8 mouse cellular contexts compared by ENCODE assay signal in genomic region chr7:28925317-28925716, GRCm38 (mm10). TPM values are rescaled to one million over a fixed set of nuclear protein-coding genes. Genes with fewer than 3 reads are reported as not detected.
DNase-seq lines count a peak whose midpoint lies in the region; ATAC-seq and TF ChIP-seq lines count a peak whose summit lies in the region.

No protein-coding gene starts in this region.

- no peak for TF ChIP-seq CTCF in Patski (IDR thresholded peaks at IDR 0.05)

- peaks cover 45% of the 10 kb centered on the region for H3K36me3 ChIP-seq in limb, embryonic 10.5 days
- no peaks in the 10 kb centered on the region for H3K36me3 ChIP-seq in neural tube, embryonic 11.5 days (ENCODE audit: control insufficient read depth, insufficient read depth, low read length)
- no peaks in the 10 kb centered on the region for H3K36me3 ChIP-seq in forebrain, embryonic 16.5 days (ENCODE audit: control insufficient read depth, insufficient read depth)

- DNase-seq in Patski (ENCODE audit: low read depth, low spot score), result no peak
- peak; percentile 58 for DNase-seq in embryo, embryonic 10 days (ENCODE audit: low spot score)
- DNase-seq in heart, postnatal 10 days, result peak; percentile 86 to 89
- peak; percentile 50 for DNase-seq in limb, embryonic 10.5 days (ENCODE audit: low spot score)
- peak; percentile 36 for DNase-seq in neural tube, embryonic 11.5 days (ENCODE audit: low spot score)
- no peak for DNase-seq in thymus, postnatal 25 days
- DNase-seq in left cerebral cortex, adult 11 months (ENCODE audit: low spot score), result no peak

- peak overlapping the region; percentile 88 for H3K27ac ChIP-seq in limb, embryonic 10.5 days
- H3K27ac ChIP-seq in neural tube, embryonic 11.5 days (ENCODE audit: low read depth, low read length), result peak overlapping the region; percentile 40; the same call in 1 of the 2 replicates
- no peak overlapping the region for H3K27ac ChIP-seq in forebrain, embryonic 16.5 days (ENCODE audit: low read length)

- peaks cover 61% of the 10 kb centered on the region for H3K4me1 ChIP-seq in limb, embryonic 10.5 days
- peaks cover 33% of the 10 kb centered on the region for H3K4me1 ChIP-seq in neural tube, embryonic 11.5 days (ENCODE audit: control insufficient read depth, insufficient read depth, low read length)
- H3K4me1 ChIP-seq in forebrain, embryonic 16.5 days (replicated peaks; ENCODE audit: control insufficient read depth, insufficient read depth, low read length), result peaks cover 34% of the 10 kb centered on the region

- CTCF ChIA-PET in Patski (lab: Charles Lee), result interaction anchor here (0.8 to 2.0 kb wide), 4 partner anchors 14 to 46 kb away, joined by 3 to 4 read pairs (median 3); no protein-coding TSS in a partner anchor

- no peak overlapping the region for H3K9ac ChIP-seq in neural tube, embryonic 11.5 days (ENCODE audit: low read length)
- no peak overlapping the region for H3K9ac ChIP-seq in forebrain, embryonic 16.5 days (replicated peaks; ENCODE audit: low read depth, low read length)

- H3K9me3 ChIP-seq in limb, embryonic 10.5 days (replicated peaks), result no peaks in the 10 kb centered on the region
- no peaks in the 10 kb centered on the region for H3K9me3 ChIP-seq in neural tube, embryonic 11.5 days (ENCODE audit: control insufficient read depth, low read length)
- H3K9me3 ChIP-seq in forebrain, embryonic 16.5 days (ENCODE audit: control insufficient read depth, low read length), result no peaks in the 10 kb centered on the region

- H3K27me3 ChIP-seq in Patski, result no peaks in the 10 kb centered on the region
- H3K27me3 ChIP-seq in limb, embryonic 10.5 days (ENCODE audit: low read depth, poor library complexity, severe bottlenecking), result no peaks in the 10 kb centered on the region
- H3K27me3 ChIP-seq in neural tube, embryonic 11.5 days (ENCODE audit: control insufficient read depth, insufficient read depth, low read length), result no peaks in the 10 kb centered on the region
- no peaks in the 10 kb centered on the region for H3K27me3 ChIP-seq in forebrain, embryonic 16.5 days (replicated peaks; ENCODE audit: control insufficient read depth, insufficient read depth, low read length)

- intact Hi-C loops in heart, postnatal 10 days (cut with DNase I), result no loop called here

- no peak overlapping the region for H3K4me3 ChIP-seq in limb, embryonic 10.5 days
- no peak overlapping the region for H3K4me3 ChIP-seq in neural tube, embryonic 11.5 days (ENCODE audit: low read depth, low read length)
- no peak overlapping the region for H3K4me3 ChIP-seq in forebrain, embryonic 16.5 days (replicated peaks; ENCODE audit: low read length)

- peak; percentile 95 for ATAC-seq in Patski
- ATAC-seq in neural tube, embryonic 11.5 days (ENCODE audit: insufficient read depth, low FRiP score, low TSS enrichment), result no peak
- no peak for ATAC-seq in forebrain, embryonic 16.5 days

- 53% methylated on average over 9 of the region's 9 CpGs for WGBS in limb, embryonic 10.5 days
- WGBS in neural tube, embryonic 11.5 days, result 46% methylated on average over 9 of the region's 9 CpGs
- 48% methylated on average over 9 of the region's 9 CpGs for WGBS in forebrain, embryonic 16.5 days

- in situ Hi-C loops in Patski (cut with MboI; ENCODE audit: low pct_unique_long_range_greater_than_20kb), result no loop called here

- no peak overlapping the region for H3K4me2 ChIP-seq in neural tube, embryonic 11.5 days (ENCODE audit: low read depth)
- no peak overlapping the region for H3K4me2 ChIP-seq in forebrain, embryonic 16.5 days (ENCODE audit: low read length)

- POLR2A ChIA-PET in Patski (lab: Charles Lee), result interaction anchor here (0.9 to 1.4 kb wide), 2 partner anchors 19 to 34 kb away, joined by 4 read pairs; no protein-coding TSS in a partner anchor

RNA-seq across cellular contexts. Expression of gene Actn4, which starts 36.8 kb away (rescaled TPM):
- 485 TPM for polyA plus RNA-seq in Patski (2021)
- total RNA-seq in heart, postnatal 10 days (2021), result 100 to 1,000 TPM; 173 to 174 TPM
- 253 and 285 TPM in 2 replicates for polyA plus RNA-seq in limb, embryonic 10.5 days (2016; fragmentation: Nextera tagmentation; extraction: Ambion mirVana)
- polyA plus RNA-seq in neural tube, embryonic 11.5 days (2014; fragmentation: Nextera tagmentation; extraction: Ambion mirVana), result 193 and 201 TPM in 2 replicates
- 150 and 155 TPM in 2 replicates for polyA plus RNA-seq in forebrain, embryonic 16.5 days (2015; fragmentation: Nextera tagmentation; extraction: Ambion mirVana)

RNA-seq across cellular contexts. Expression of gene Capn12, which starts 44.1 kb away (rescaled TPM):
- polyA plus RNA-seq in Patski (2021), result 0.06 TPM
- under 1 TPM; 0.26 to 0.47 TPM for total RNA-seq in heart, postnatal 10 days (2021)
- 0.44 and 0.48 TPM in 2 replicates for polyA plus RNA-seq in limb, embryonic 10.5 days (2016; fragmentation: Nextera tagmentation; extraction: Ambion mirVana)
- 0.21 and 0.39 TPM in 2 replicates for polyA plus RNA-seq in neural tube, embryonic 11.5 days (2014; fragmentation: Nextera tagmentation; extraction: Ambion mirVana)
- 0.27 and 0.81 TPM in 2 replicates for polyA plus RNA-seq in forebrain, embryonic 16.5 days (2015; fragmentation: Nextera tagmentation; extraction: Ambion mirVana)

RNA-seq across cellular contexts. Expression of gene Eif3k, which starts 56.3 kb away (rescaled TPM):
- polyA plus RNA-seq in Patski (2021), result 328 TPM
- total RNA-seq in heart, postnatal 10 days (2021), result 100 to 1,000 TPM; 185 to 188 TPM
- polyA plus RNA-seq in limb, embryonic 10.5 days (2016; fragmentation: Nextera tagmentation; extraction: Ambion mirVana), result 446 and 467 TPM in 2 replicates
- polyA plus RNA-seq in neural tube, embryonic 11.5 days (2014; fragmentation: Nextera tagmentation; extraction: Ambion mirVana), result 383 and 388 TPM in 2 replicates
- polyA plus RNA-seq in forebrain, embryonic 16.5 days (2015; fragmentation: Nextera tagmentation; extraction: Ambion mirVana), result 296 and 297 TPM in 2 replicates

RNA-seq across cellular contexts. Expression of gene Map4k1, which starts 56.5 kb away (rescaled TPM):
- polyA plus RNA-seq in Patski (2021), result 4.7 TPM
- total RNA-seq in heart, postnatal 10 days (2021), result 1 to 10 TPM; 2.0 to 2.2 TPM
- 18.9 and 19.4 TPM in 2 replicates for polyA plus RNA-seq in limb, embryonic 10.5 days (2016; fragmentation: Nextera tagmentation; extraction: Ambion mirVana)
- polyA plus RNA-seq in neural tube, embryonic 11.5 days (2014; fragmentation: Nextera tagmentation; extraction: Ambion mirVana), result 4.6 and 6.2 TPM in 2 replicates
- polyA plus RNA-seq in forebrain, embryonic 16.5 days (2015; fragmentation: Nextera tagmentation; extraction: Ambion mirVana), result 6.7 and 10.0 TPM in 2 replicates

Comparison
In these comparisons a context has a peak if more than half of its experiments do, and no peak if none do; other contexts are left out.
1. DNase-seq: peak in embryo, embryonic 10 days (single experiment), heart, postnatal 10 days (2 of 2), limb, embryonic 10.5 days (single experiment) and neural tube, embryonic 11.5 days (single experiment); none in Patski (single experiment), thymus, postnatal 25 days (single experiment) and left cerebral cortex, adult 11 months (single experiment).